Mouse (Mus musculus) limb, embryonic 11.5 days (tissue): ENCODE results near the gene Col23a1. TPM values are rescaled to one million over a fixed set of nuclear protein-coding genes. Genes with fewer than 3 reads are reported as not detected.
"Not testable (repeated sequence)": the region's sequence is repeated elsewhere in the genome, so short reads cannot be mapped to it uniquely, and the experiment has no call there.

ENCODE experiments used
- ATAC-seq: fragments of 200-750 bp; cut with Nextera tagmentation; 2 replicates; pipeline ENCODE4 v1.8.0; 2017; ENCODE audit warnings: low read depth; ENCODE audit not compliant: insufficient number of reproducible peaks, low FRiP score, low TSS enrichment
- DNase-seq: peaks from one replicate; pipeline ENCODE4 v3.0.0-alpha.2; 2015; ENCODE audit warnings: low spot score
- H3K27ac ChIP-seq: fragments of 300-500 bp; sonication (generic); replicated peaks from 2 replicates; pipeline ENCODE4 v1.5.1; 2014; ENCODE audit warnings: low read depth, mild to moderate bottlenecking, low read length
- H3K27me3 ChIP-seq: fragments of 300-500 bp; sonication (generic); 2 replicates; pipeline ENCODE4 v1.6.1; 2014; ENCODE audit warnings: mild to moderate bottlenecking, low read length, mixed read lengths; ENCODE audit not compliant: control insufficient read depth, insufficient read depth
- H3K36me3 ChIP-seq: fragments of 300-500 bp; sonication (generic); 2 replicates; pipeline ENCODE4 v1.6.1; 2014; ENCODE audit warnings: mild to moderate bottlenecking, low read length, moderate library complexity, mixed read lengths; ENCODE audit not compliant: control insufficient read depth, insufficient read depth
- H3K4me1 ChIP-seq: fragments of 300-500 bp; sonication (generic); 2 replicates; pipeline ENCODE4 v1.6.1; 2014; ENCODE audit warnings: low read length, mixed read lengths; ENCODE audit not compliant: control insufficient read depth, insufficient read depth
- H3K4me2 ChIP-seq: fragments of 300-500 bp; sonication (generic); 2 replicates; pipeline ENCODE4 v1.6.1; 2014; ENCODE audit warnings: low read depth, mild to moderate bottlenecking, moderate library complexity; ENCODE audit not compliant: severe bottlenecking
- H3K4me3 ChIP-seq: fragments of 300-500 bp; sonication (generic); 2 replicates; pipeline ENCODE4 v1.5.1; 2014; ENCODE audit warnings: low read depth, low read length
- H3K9ac ChIP-seq: fragments of 300-500 bp; sonication (generic); 2 replicates; pipeline ENCODE4 v1.6.1; 2014; ENCODE audit warnings: mild to moderate bottlenecking, low read length
- H3K9me3 ChIP-seq: fragments of 300-500 bp; sonication (generic); 2 replicates; pipeline ENCODE4 v1.6.1; 2016; ENCODE audit warnings: low read length; ENCODE audit not compliant: control insufficient read depth
- WGBS: fragments of 180-500 bp; shearing (Covaris S2); extraction: QIAGEN DNeasy Blood & Tissue Kit; methylation state at CpG from one replicate; pipeline ENCODE4 v1.1.7; 2014; 5-methylcytosine and 5-hydroxymethylcytosine counted together
- polyA plus RNA-seq: library from polyadenylated mRNA; unstranded; fragments of >200 nt; fragmentation: Nextera tagmentation; extraction: Ambion mirVana; gene quantifications from 2 replicates; pipeline ENCODE4 v1.2.1, GENCODE M21; 2014

Col23a1 gene
- polyA plus RNA-seq, 1 experiment from 2014 or later, result 21.1 TPM

- WGBS, result 83% methylated on average over 9 of the region's 9 CpGs
- no peak overlapping the region for H3K4me3 ChIP-seq
- H3K4me2 ChIP-seq, result no peak overlapping the region
- H3K9me3 ChIP-seq, result no peaks in the 10 kb centered on the region
- ATAC-seq (no peak), DNase-seq (no peak)
- H3K36me3 ChIP-seq, result no peaks in the 10 kb centered on the region
- H3K27me3 ChIP-seq, result no peaks in the 10 kb centered on the region
- H3K4me1 ChIP-seq, result no peaks in the 10 kb centered on the region
- H3K9ac ChIP-seq, result no peak overlapping the region
- no peak overlapping the region for H3K27ac ChIP-seq
Measured at GRCm38 (mm10) chr11:51351151-51351550, 61.4 kb downstream of the Col23a1 start.

GRCm38 (mm10) chr11:51351841-51352240 lies 62.1 kb downstream of the Col23a1 start:
- ATAC-seq (no peak), DNase-seq (no peak)
- 35% methylated on average over 5 of the region's 5 CpGs for WGBS
- Histone ChIP-seq H3K4me2 (no peak overlapping the region), H3K27me3 (no peaks in the 10 kb centered on the region), H3K36me3 (no peaks in the 10 kb centered on the region), H3K27ac (no peak overlapping the region), H3K9me3 (no peaks in the 10 kb centered on the region), H3K4me3 (no peak overlapping the region), H3K9ac (no peak overlapping the region), H3K4me1 (no peaks in the 10 kb centered on the region)

GRCm38 (mm10) chr11:51353746-51354145 lies 64.0 kb downstream of the Col23a1 start:
- Histone ChIP-seq H3K4me1 (no peaks in the 10 kb centered on the region), H3K9me3 (no peaks in the 10 kb centered on the region), H3K4me2 (no peak overlapping the region), H3K36me3 (no peaks in the 10 kb centered on the region), H3K4me3 (no peak overlapping the region), H3K9ac (no peak overlapping the region), H3K27ac (no peak overlapping the region), H3K27me3 (no peaks in the 10 kb centered on the region)
- no peak for ATAC-seq
- DNase-seq, result no peak
- 84% methylated on average over 5 of the region's 5 CpGs for WGBS

GRCm38 (mm10) chr11:51358981-51359380 lies 69.3 kb downstream of the Col23a1 start:
- H3K4me3 ChIP-seq, H3K4me1 ChIP-seq, H3K9me3 ChIP-seq, ATAC-seq, H3K4me2 ChIP-seq, DNase-seq, H3K27me3 ChIP-seq, H3K27ac ChIP-seq, H3K36me3 ChIP-seq, H3K9ac ChIP-seq: not testable (repeated sequence)
- 94% methylated on average over 9 of the region's 9 CpGs for WGBS

- WGBS, result 89% methylated on average over 5 of the region's 5 CpGs
- Histone ChIP-seq H3K27ac (no peak overlapping the region), H3K9ac (no peak overlapping the region), H3K4me1 (no peaks in the 10 kb centered on the region), H3K9me3 (no peaks in the 10 kb centered on the region), H3K36me3 (no peaks in the 10 kb centered on the region), H3K27me3 (no peaks in the 10 kb centered on the region), H3K4me2 (no peak overlapping the region), H3K4me3 (no peak overlapping the region)
- ATAC-seq, result no peak
- DNase-seq, result no peak
Measured at GRCm38 (mm10) chr11:51364353-51364752, 74.6 kb downstream of the Col23a1 start.

GRCm38 (mm10) chr11:51367334-51367733 lies 77.6 kb downstream of the Col23a1 start:
- no peaks in the 10 kb centered on the region for H3K36me3 ChIP-seq
- H3K4me1 ChIP-seq, result peaks cover 15% of the 10 kb centered on the region
- no peak overlapping the region for H3K4me3 ChIP-seq
- H3K4me2 ChIP-seq, result no peak overlapping the region
- H3K9ac ChIP-seq, result no peak overlapping the region
- no peak overlapping the region for H3K27ac ChIP-seq
- no peak for DNase-seq
- ATAC-seq, result no peak
- WGBS, result 84% methylated on average over 5 of the region's 5 CpGs
- no peaks in the 10 kb centered on the region for H3K27me3 ChIP-seq
- no peaks in the 10 kb centered on the region for H3K9me3 ChIP-seq

- no peak for DNase-seq
- Histone ChIP-seq H3K27me3 (no peaks in the 10 kb centered on the region), H3K9me3 (no peaks in the 10 kb centered on the region), H3K27ac (no peak overlapping the region), H3K9ac (no peak overlapping the region), H3K4me3 (no peak overlapping the region), H3K4me1 (peaks cover 15% of the 10 kb centered on the region), H3K4me2 (no peak overlapping the region), H3K36me3 (no peaks in the 10 kb centered on the region)
- WGBS, result 77% methylated on average over 4 of the region's 4 CpGs
- no peak for ATAC-seq
Measured at GRCm38 (mm10) chr11:51370273-51370672, 80.6 kb downstream of the Col23a1 start.

GRCm38 (mm10) chr11:51371321-51371720 lies 81.6 kb downstream of the Col23a1 start:
- no peak overlapping the region for H3K4me2 ChIP-seq
- WGBS, result 62% methylated on average over 4 of the region's 4 CpGs
- no peak for ATAC-seq
- H3K27ac ChIP-seq, result 0 out of 2 replicates have a peak overlapping the region, but pooled peaks have one; percentile 30
- H3K36me3 ChIP-seq, result no peaks in the 10 kb centered on the region
- no peaks in the 10 kb centered on the region for H3K9me3 ChIP-seq
- no peak overlapping the region for H3K9ac ChIP-seq
- DNase-seq, result no peak
- no peaks in the 10 kb centered on the region for H3K27me3 ChIP-seq
- H3K4me1 ChIP-seq, result peaks cover 15% of the 10 kb centered on the region
- H3K4me3 ChIP-seq, result no peak overlapping the region

GRCm38 (mm10) chr11:51371926-51372325 lies 82.2 kb downstream of the Col23a1 start:
- 15% methylated on average over 1 of the region's 1 CpGs for WGBS

More at GRCm38 (mm10) chr11:51371926-51372325, 82.2 kb downstream of the Col23a1 start:
- Histone ChIP-seq H3K9me3 (no peaks in the 10 kb centered on the region), H3K9ac (no peak overlapping the region), H3K36me3 (no peaks in the 10 kb centered on the region), H3K4me2 (no peak overlapping the region), H3K27me3 (no peaks in the 10 kb centered on the region), H3K4me3 (no peak overlapping the region), H3K4me1 (peaks cover 15% of the 10 kb centered on the region), H3K27ac (0 out of 2 replicates have a peak overlapping the region, but pooled peaks have one; percentile 5)
- ATAC-seq (peak; percentile 18; the same call in 1 of the 2 replicates), DNase-seq (peak; percentile 55)
